Mouse (Mus musculus) naive thymus-derived CD4-positive, alpha-beta T cell, adult 5 months (primary cell): ENCODE results near the gene Slc16a8. TPM values are rescaled to one million over a fixed set of nuclear protein-coding genes. Genes with fewer than 3 reads are reported as not detected.

Experiments
- polyA plus RNA-seq: library from polyadenylated mRNA; unstranded; fragments of 100-300 nt; shearing (Covaris generic); gene quantifications from one replicate; pipeline ENCODE4 v1.2.1, GENCODE M21; 2017

Gene Slc16a8
- polyA plus RNA-seq: not detected

DNA sequence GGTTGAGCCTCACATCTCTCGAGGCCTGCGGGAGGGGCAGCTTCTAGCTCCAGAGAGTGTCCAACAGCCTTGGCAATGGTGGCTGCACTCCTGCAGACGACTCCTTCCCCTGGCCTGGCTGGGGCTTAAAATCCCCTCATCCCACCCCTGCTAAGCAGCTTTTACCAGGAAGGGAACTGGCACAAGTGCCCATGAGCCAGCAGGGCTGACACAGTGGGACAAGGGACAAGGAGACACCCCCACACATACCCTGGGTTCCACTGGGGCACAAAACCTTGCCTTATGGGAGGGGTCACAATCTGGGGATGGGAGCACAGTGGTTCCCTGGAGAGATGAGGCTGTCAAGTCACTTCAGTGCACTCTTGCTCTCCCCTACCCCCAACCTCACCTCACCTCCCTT is at the start of gene Slc16a8:
Slc16a8 (minus strand) TSS at position 101 of the 400 bp plus-strand sequence.

DNA sequence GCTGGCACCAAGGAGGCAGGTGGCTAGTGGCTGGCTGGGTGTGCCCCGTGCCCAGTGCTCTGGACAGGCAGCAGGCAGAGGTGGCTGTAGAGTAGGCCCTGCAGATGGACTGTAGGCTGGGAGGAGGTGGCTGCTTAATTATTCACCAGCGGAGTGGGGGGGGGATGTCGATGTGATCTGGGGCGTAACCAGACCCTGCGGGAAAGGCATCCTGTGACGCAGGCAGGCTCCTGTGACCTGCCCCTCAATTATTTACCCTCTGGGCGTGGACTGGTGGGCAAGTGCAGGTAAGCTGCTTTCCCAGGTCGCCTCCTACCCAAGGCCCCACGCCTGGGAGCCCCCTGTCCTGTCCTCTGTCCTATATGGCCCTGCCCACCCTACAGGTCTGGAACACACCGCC is 30.8 kb upstream of the Slc16a8 start, which contains the start of gene Baiap2l2:
Baiap2l2 (minus strand) TSS at position 139 of the 400 bp plus-strand sequence.

DNA sequence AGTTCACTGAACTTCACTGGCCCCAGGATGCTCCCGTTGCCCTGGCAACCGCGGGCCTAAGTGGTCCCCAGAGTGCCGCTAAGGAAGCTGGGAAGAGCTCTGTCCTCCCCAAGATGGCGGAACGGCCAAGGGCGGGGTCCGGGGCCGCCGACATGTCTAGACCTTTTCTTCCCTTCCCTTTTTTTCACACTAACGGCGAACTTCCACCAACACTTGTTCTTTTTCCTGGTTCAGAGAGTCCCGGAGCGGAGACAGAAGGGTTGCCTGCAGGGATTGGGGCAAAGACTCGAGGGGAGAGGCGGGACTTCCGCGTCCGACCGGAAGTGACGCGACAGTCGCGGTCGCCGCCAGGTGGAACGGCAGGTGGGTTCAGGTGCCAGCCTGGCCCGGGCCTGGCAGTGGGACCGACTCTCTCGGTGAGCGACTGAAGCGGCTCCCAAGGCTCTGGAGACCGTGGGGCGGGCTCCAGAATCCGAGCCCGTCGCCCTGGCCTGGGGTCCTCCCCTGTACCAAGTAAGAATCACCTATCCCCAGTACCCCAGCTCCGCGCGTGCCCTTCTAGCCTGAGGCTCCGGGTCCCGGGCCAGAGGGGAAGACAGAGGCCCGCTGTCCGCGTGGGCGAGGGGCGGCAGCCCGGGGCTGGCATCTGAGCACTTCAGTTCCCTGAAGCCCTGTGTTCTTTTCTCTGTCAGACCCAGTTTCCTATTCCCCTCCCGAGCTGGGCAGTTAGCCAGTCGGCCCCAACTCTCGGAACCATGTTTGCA is 25.3 kb downstream of the Slc16a8 start, which contains the start of the genes Pick1 and Gm49486:
Pick1 (plus strand) TSS at position 116 of the 764 bp plus-strand sequence.
Gm49486 (plus strand) TSS at position 334 of the 764 bp plus-strand sequence.

Other genes starting within 250 kb of the Slc16a8 start
- 11.4 TPM for gene H1f0, start 226.3 kb downstream of the Slc16a8 start, polyA plus RNA-seq
- not detected for gene Galr3, start 212.9 kb downstream of the Slc16a8 start, polyA plus RNA-seq
- gene Ankrd54, start 191.9 kb downstream of the Slc16a8 start, polyA plus RNA-seq: 51.8 TPM
- gene Eif3l, start 179.6 kb downstream of the Slc16a8 start, polyA plus RNA-seq: 113 TPM
- 46.2 TPM for gene Micall1, start 145.9 kb downstream of the Slc16a8 start, polyA plus RNA-seq
- 84.0 TPM for gene Polr2f, start 113.8 kb downstream of the Slc16a8 start, polyA plus RNA-seq
- gene 1700088E04Rik, start 113.5 kb downstream of the Slc16a8 start, polyA plus RNA-seq: 1.6 TPM
- gene Sox10, start 89.5 kb downstream of the Slc16a8 start, polyA plus RNA-seq: not detected
- 33.9 TPM for gene Pick1, start 25.6 kb downstream of the Slc16a8 start, polyA plus RNA-seq
- 0.29 TPM for gene Gm49486, start 25.4 kb downstream of the Slc16a8 start, polyA plus RNA-seq
- gene Baiap2l2, start 30.8 kb upstream of the Slc16a8 start, polyA plus RNA-seq: 1.7 TPM
- gene Pla2g6, start 73.6 kb upstream of the Slc16a8 start, polyA plus RNA-seq: 7.2 TPM
- 31.6 TPM for gene Maff, start 91.9 kb upstream of the Slc16a8 start, polyA plus RNA-seq
- 47.5 TPM for gene Tmem184b, start 148.8 kb upstream of the Slc16a8 start, polyA plus RNA-seq
- 105 TPM for gene Csnk1e, start 200.8 kb upstream of the Slc16a8 start, polyA plus RNA-seq